Mouse (Mus musculus): ENCODE measurements around the gene Gm38392. TPM values are rescaled to one million over a fixed set of nuclear protein-coding genes. Genes with fewer than 3 reads are reported as not detected.

The Gm38392 gene
- not detected in 2 replicates for polyA plus RNA-seq (2012; ENCODE audit: low replicate concordance)

DNA sequence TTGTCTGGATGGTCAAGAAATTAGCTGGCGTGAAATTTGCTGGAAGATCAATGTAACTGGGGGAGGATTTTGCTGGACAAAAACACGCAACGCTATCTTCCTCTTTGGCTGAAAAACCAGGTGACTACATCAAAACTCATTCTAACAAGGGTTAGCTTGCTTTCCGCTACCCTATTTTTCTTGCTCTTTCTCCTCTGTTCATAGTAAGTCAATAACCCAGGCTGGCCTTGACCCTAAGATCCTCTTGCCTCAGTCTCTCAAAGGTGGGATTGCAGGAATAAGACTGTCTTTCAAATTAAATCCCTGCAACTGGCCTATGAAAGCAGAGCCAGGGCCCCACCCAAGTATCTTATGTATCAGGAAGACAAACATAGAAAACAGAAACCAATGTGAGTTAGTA, at the start of gene Gm38392:
Gene Gm38392 (minus strand): TSS at position 101 of the 400 bp plus-strand sequence.

GRCm38 (mm10) chr3:88336058-88337013, 49.3 kb upstream of the Gm38392 start, which contains the start of the genes Tmem79 and Smg5:
Gene Tmem79 (minus strand): TSS chr3:88336148.
Gene Smg5 (plus strand): TSS chr3:88336260.

DNA sequence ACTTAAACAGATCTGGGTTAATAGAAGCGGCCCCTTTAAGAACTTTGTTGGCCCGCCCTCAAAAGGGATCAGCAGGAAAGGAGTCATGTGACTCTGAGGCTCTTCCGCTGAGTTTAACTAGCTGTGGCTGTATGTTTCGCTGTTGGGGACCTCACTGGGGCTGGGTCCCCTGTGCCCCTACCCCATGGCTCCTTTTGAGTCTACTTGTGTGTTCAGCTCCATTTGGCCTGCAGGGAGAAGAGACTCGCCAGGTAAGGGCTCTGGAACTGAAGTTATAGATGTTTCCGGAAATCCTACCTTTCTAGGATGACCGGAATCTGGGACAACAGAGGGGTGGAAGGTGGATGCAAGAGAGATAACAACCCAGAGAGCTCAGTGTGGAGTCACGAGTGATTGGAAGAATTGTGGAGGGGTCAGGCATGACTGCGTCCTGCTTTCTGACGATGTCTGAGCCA, 38.0 kb upstream of the Gm38392 start, which contains the start of gene Glmp:
Gene Glmp (plus strand): TSS at position 73 of the 455 bp plus-strand sequence.

DNA sequence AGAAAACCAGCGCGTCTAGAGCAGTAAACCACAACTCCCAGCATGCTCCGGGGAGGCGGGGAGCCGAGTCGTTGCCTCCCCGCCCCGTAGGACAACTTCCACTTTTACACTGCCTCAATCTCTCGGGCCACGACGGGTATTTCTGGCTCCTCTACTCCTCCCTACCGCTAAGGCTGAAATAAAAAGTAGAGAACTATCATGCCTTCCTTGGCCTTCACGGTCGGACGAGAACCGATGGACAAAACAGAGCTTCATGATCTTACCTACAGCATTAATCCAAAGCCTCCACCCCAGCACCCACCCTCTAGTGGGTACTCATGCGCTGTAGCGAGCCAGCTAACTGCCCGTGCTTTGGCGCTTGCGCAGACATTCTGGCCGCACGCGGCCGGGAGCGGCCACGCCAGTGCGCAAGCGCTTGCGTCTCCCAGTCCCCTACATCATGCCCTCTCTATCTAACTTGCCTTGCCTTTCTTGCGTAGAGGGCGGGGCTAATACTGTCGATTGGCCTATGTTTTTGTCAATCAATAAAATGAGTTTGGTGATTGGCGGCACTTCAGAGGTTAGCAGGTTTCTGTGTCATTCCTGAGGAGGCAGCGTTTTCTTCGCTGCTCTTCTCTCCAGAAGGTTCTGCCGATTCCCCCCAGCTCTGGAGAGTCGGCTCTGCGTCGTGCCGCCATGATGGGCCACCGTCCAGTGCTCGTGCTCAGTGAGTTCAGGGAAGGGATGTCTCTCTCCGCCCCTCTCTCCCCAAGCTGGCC, 9.7 kb upstream of the Gm38392 start, which contains the start of the genes Tsacc and Cct3:
Gene Tsacc (minus strand): TSS at position 439 of the 758 bp plus-strand sequence.
Gene Cct3 (plus strand): TSS at position 556 of the 758 bp plus-strand sequence.

GRCm38 (mm10) chr3:88254268-88254926, 32.6 kb downstream of the Gm38392 start, which contains the start of gene Rhbg:
Gene Rhbg (minus strand): TSS chr3:88254709.

Other genes starting within 250 kb of the Gm38392 start
- gene Gpatch4, start 244.1 kb downstream of the Gm38392 start, polyA plus RNA-seq (2012; ENCODE audit: low replicate concordance): 6.3 and 10.8 TPM in 2 replicates
- 12.6 and 22.1 TPM in 2 replicates for gene Naxe, start 228.7 kb downstream of the Gm38392 start, polyA plus RNA-seq (2012; ENCODE audit: low replicate concordance)
- not detected in 2 replicates for gene Ttc24, start 208.9 kb downstream of the Gm38392 start, polyA plus RNA-seq (2012; ENCODE audit: low replicate concordance)
- 5.7 and 16.2 TPM in 2 replicates for gene Iqgap3, start 205.2 kb downstream of the Gm38392 start, polyA plus RNA-seq (2012; ENCODE audit: low replicate concordance)
- 122 and 139 TPM in 2 replicates for gene Mef2d, start 144.8 kb downstream of the Gm38392 start, polyA plus RNA-seq (2012; ENCODE audit: low replicate concordance)
- gene Rhbg, start 32.5 kb downstream of the Gm38392 start, polyA plus RNA-seq (2012; ENCODE audit: low replicate concordance): 0.09 TPM in 1 of 2 replicates, not detected in the other
- gene Tsacc, start 9.8 kb upstream of the Gm38392 start, polyA plus RNA-seq (2012; ENCODE audit: low replicate concordance): 0.58 and 0.66 TPM in 2 replicates
- 11.4 and 21.3 TPM in 2 replicates for gene Cct3, start 9.9 kb upstream of the Gm38392 start, polyA plus RNA-seq (2012; ENCODE audit: low replicate concordance)
- 14.5 and 95.1 TPM in 2 replicates for gene Glmp, start 37.8 kb upstream of the Gm38392 start, polyA plus RNA-seq (2012; ENCODE audit: low replicate concordance)
- gene Tmem79, start 48.9 kb upstream of the Gm38392 start, polyA plus RNA-seq (2012; ENCODE audit: low replicate concordance): 0.21 and 3.1 TPM in 2 replicates
- 91.7 and 114 TPM in 2 replicates for gene Smg5, start 49.0 kb upstream of the Gm38392 start, polyA plus RNA-seq (2012; ENCODE audit: low replicate concordance)
- 0.55 and 0.57 TPM in 2 replicates for gene Paqr6, start 77.4 kb upstream of the Gm38392 start, polyA plus RNA-seq (2012; ENCODE audit: low replicate concordance)
- gene Bglap3, start 85.5 kb upstream of the Gm38392 start, polyA plus RNA-seq (2012; ENCODE audit: low replicate concordance): not detected in 2 replicates
- not detected in 2 replicates for gene Bglap2, start 91.5 kb upstream of the Gm38392 start, polyA plus RNA-seq (2012; ENCODE audit: low replicate concordance)
- gene Bglap, start 97.3 kb upstream of the Gm38392 start, polyA plus RNA-seq (2012; ENCODE audit: low replicate concordance): 0.51 TPM in 1 of 2 replicates, not detected in the other
- 95.1 and 190 TPM in 2 replicates for gene Pmf1, start 123.1 kb upstream of the Gm38392 start, polyA plus RNA-seq (2012; ENCODE audit: low replicate concordance)
- gene Slc25a44, start 137.9 kb upstream of the Gm38392 start, polyA plus RNA-seq (2012; ENCODE audit: low replicate concordance): 4.0 and 23.4 TPM in 2 replicates
- 48.8 and 91.1 TPM in 2 replicates for gene Sema4a, start 174.0 kb upstream of the Gm38392 start, polyA plus RNA-seq (2012; ENCODE audit: low replicate concordance)
- gene Lmna, start 222.7 kb upstream of the Gm38392 start, polyA plus RNA-seq (2012; ENCODE audit: low replicate concordance): 591 and 773 TPM in 2 replicates
- 1.4 TPM in 2 replicates for gene Mex3a, start 245.2 kb upstream of the Gm38392 start, polyA plus RNA-seq (2012; ENCODE audit: low replicate concordance)

Data from leukemia stem cell, adult 10-12 weeks (primary cell).